Mouse (Mus musculus): Measurements from ENCODE around the gene Fut8. TPM values are rescaled to one million over a fixed set of nuclear protein-coding genes. Genes with fewer than 3 reads are reported as not detected.

Gene Fut8
- total and polyA plus RNA-seq, 2 experiments from 2014 or later, result 58.5 to 70.3 TPM

GRCm38 (mm10) chr12:77429381-77429780 is 191.5 kb downstream of the Fut8 start:
- no peaks in the 10 kb centered on the region for H3K27me3 ChIP-seq (ENCODE audit: insufficient read depth, low read length)
- DNase-seq (ENCODE audit: low spot score) (no peak), ATAC-seq (no peak)
- no peak for TF ChIP-seq CTCF (IDR thresholded peaks at IDR 0.05; ENCODE audit: low read depth)
- H3K36me3 ChIP-seq (ENCODE audit: insufficient read depth, low read length), result no peaks in the 10 kb centered on the region
- no peaks in the 10 kb centered on the region for H3K9me3 ChIP-seq (ENCODE audit: low read length)
- H3K27ac ChIP-seq, result no peak overlapping the region
- no peak overlapping the region for H3K4me2 ChIP-seq (ENCODE audit: low read depth, low read length)
- no peaks in the 10 kb centered on the region for H3K4me1 ChIP-seq (ENCODE audit: insufficient read depth, low read length)
- no peak overlapping the region for H3K9ac ChIP-seq (replicated peaks; ENCODE audit: low read length)
- H3K4me3 ChIP-seq (ENCODE audit: low read length), result no peak overlapping the region

- no peaks in the 10 kb centered on the region for H3K4me1 ChIP-seq (ENCODE audit: insufficient read depth, low read length)
- no peak overlapping the region for H3K9ac ChIP-seq (replicated peaks; ENCODE audit: low read length)
- WGBS, result 57% methylated on average over 2 of the region's 2 CpGs
- H3K36me3 ChIP-seq (ENCODE audit: insufficient read depth, low read length), result no peaks in the 10 kb centered on the region
- no peak overlapping the region for H3K4me3 ChIP-seq (ENCODE audit: low read length)
- DNase-seq (ENCODE audit: low spot score) (no peak), ATAC-seq (no peak)
- H3K27ac ChIP-seq, result no peak overlapping the region
- no peak overlapping the region for H3K4me2 ChIP-seq (ENCODE audit: low read depth, low read length)
- TF ChIP-seq CTCF (IDR thresholded peaks at IDR 0.05; ENCODE audit: low read depth), result no peak
- H3K9me3 ChIP-seq (ENCODE audit: low read length), result no peaks in the 10 kb centered on the region
- no peaks in the 10 kb centered on the region for H3K27me3 ChIP-seq (ENCODE audit: insufficient read depth, low read length)
Observed at GRCm38 (mm10) chr12:77436733-77437132, 198.8 kb downstream of the Fut8 start.

DNA sequence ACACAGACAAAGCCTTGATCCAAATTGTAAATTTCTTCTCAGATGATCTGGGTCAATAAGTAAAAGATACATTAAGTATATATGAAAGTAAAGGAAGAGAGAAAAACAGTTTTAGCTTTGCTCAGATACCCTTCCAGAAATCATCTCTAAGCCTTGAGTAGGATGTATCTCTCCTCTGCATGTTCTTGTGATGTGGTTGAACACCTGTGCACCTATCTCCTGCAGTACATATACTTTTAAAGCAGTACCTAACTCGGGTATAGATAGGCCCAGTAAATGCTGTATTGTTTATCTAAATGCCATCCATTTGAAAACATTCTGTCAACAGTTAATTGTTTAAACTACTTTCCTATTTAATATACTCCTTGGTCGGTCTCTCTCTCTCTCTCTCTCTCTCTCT is 212.9 kb downstream of the Fut8 start:
- Histone ChIP-seq H3K4me2 (ENCODE audit: low read depth, low read length) (no peak overlapping the region), H3K27me3 (ENCODE audit: insufficient read depth, low read length) (no peaks in the 10 kb centered on the region), H3K4me3 (ENCODE audit: low read length) (no peak overlapping the region), H3K4me1 (ENCODE audit: insufficient read depth, low read length) (no peaks in the 10 kb centered on the region), H3K9ac (replicated peaks; ENCODE audit: low read length) (no peak overlapping the region), H3K27ac (no peak overlapping the region), H3K9me3 (ENCODE audit: low read length) (no peaks in the 10 kb centered on the region), H3K36me3 (ENCODE audit: insufficient read depth, low read length) (0 out of 2 replicates have a peak, but pooled peaks cover 3% of the 10 kb centered on the region)
- ATAC-seq (no peak), DNase-seq (ENCODE audit: low spot score) (no peak)
- 90% methylated on average over 2 of the region's 2 CpGs for WGBS
- no peak for TF ChIP-seq CTCF (IDR thresholded peaks at IDR 0.05; ENCODE audit: low read depth)

DNA sequence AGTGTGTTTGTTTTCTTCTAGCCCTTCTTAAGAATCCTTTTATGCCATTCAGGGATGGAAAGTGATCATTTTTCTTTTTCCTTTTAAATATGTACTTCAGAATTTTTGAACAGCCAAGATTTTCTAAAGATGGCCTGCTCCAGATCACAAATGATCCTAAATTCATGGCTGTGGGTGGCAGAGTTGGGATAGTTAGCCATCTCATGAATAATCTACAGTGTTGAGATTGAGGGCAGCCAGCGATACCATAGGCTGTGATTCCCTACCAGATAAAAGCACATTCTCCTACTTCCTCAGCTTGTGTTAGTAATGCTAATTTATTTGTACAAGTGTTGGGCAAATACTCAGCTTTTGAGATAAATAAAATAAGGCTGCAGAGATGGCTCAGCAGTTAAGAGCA is 228.3 kb downstream of the Fut8 start:
- ATAC-seq (no peak), DNase-seq (ENCODE audit: low spot score) (no peak)

GRCm38 (mm10) chr12:77479931-77480330 is 242.0 kb downstream of the Fut8 start:
- no peaks in the 10 kb centered on the region for H3K9me3 ChIP-seq (ENCODE audit: low read length)
- peaks cover 7% of the 10 kb centered on the region; the same call in 1 of the 2 replicates for H3K36me3 ChIP-seq (ENCODE audit: insufficient read depth, low read length)
- no peak overlapping the region for H3K27ac ChIP-seq
- ATAC-seq, result no peak
- no peaks in the 10 kb centered on the region for H3K27me3 ChIP-seq (ENCODE audit: insufficient read depth, low read length)
- H3K4me2 ChIP-seq (ENCODE audit: low read depth, low read length), result no peak overlapping the region
- peaks cover 5% of the 10 kb centered on the region; the same call in 1 of the 2 replicates for H3K4me1 ChIP-seq (ENCODE audit: insufficient read depth, low read length)
- H3K4me3 ChIP-seq (ENCODE audit: low read length), result no peak overlapping the region
- TF ChIP-seq CTCF (IDR thresholded peaks at IDR 0.05; ENCODE audit: low read depth), result no peak
- 59% methylated on average over 2 of the region's 2 CpGs for WGBS
- DNase-seq (ENCODE audit: low spot score), result no peak
- H3K9ac ChIP-seq (replicated peaks; ENCODE audit: low read length), result no peak overlapping the region

More for the DNA sequence above, 228.3 kb downstream of the Fut8 start:
- Histone ChIP-seq H3K27me3 (ENCODE audit: insufficient read depth, low read length) (no peaks in the 10 kb centered on the region), H3K4me1 (ENCODE audit: insufficient read depth, low read length) (no peaks in the 10 kb centered on the region), H3K27ac (no peak overlapping the region), H3K9ac (replicated peaks; ENCODE audit: low read length) (no peak overlapping the region), H3K9me3 (ENCODE audit: low read length) (no peaks in the 10 kb centered on the region), H3K36me3 (ENCODE audit: insufficient read depth, low read length) (no peaks in the 10 kb centered on the region), H3K4me3 (ENCODE audit: low read length) (no peak overlapping the region), H3K4me2 (ENCODE audit: low read depth, low read length) (no peak overlapping the region)
- TF ChIP-seq CTCF (IDR thresholded peaks at IDR 0.05; ENCODE audit: low read depth), result no peak
- 91% methylated on average over 1 of the region's 1 CpGs for WGBS

DNA sequence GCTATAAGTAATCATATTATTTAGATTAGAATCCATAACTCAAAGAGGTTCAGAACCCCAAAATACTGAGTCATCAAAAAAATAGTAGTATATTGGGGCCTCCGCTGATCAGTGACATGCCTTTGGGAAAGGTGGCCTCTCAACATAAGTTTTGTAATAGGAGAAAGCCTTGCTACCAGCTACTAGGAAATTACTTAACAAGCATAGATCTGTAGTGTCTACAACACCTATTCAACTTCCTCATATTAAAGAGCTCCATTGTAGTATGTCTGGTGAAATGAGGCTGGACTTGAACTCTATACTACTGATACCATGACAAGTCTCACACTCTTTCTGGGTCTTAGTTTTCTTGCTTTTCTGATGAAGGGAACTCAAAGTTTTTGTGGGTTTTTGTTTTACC is 243.2 kb downstream of the Fut8 start:
- H3K4me2 ChIP-seq (ENCODE audit: low read depth, low read length), result no peak overlapping the region
- peaks cover 7% of the 10 kb centered on the region; the same call in 1 of the 2 replicates for H3K36me3 ChIP-seq (ENCODE audit: insufficient read depth, low read length)
- no peak for TF ChIP-seq CTCF (IDR thresholded peaks at IDR 0.05; ENCODE audit: low read depth)
- WGBS, result 97% methylated on average over 1 of the region's 1 CpGs
- DNase-seq (ENCODE audit: low spot score) (no peak), ATAC-seq (no peak)
- no peaks in the 10 kb centered on the region for H3K27me3 ChIP-seq (ENCODE audit: insufficient read depth, low read length)
- no peaks in the 10 kb centered on the region for H3K9me3 ChIP-seq (ENCODE audit: low read length)
- peaks cover 5% of the 10 kb centered on the region; the same call in 1 of the 2 replicates for H3K4me1 ChIP-seq (ENCODE audit: insufficient read depth, low read length)
- no peak overlapping the region for H3K27ac ChIP-seq
- no peak overlapping the region for H3K9ac ChIP-seq (replicated peaks; ENCODE audit: low read length)
- H3K4me3 ChIP-seq (ENCODE audit: low read length), result no peak overlapping the region

GRCm38 (mm10) chr12:77481799-77482198 is 243.9 kb downstream of the Fut8 start:
- H3K9ac ChIP-seq (replicated peaks; ENCODE audit: low read length), result no peak overlapping the region
- 24% methylated on average over 3 of the region's 3 CpGs for WGBS
- TF ChIP-seq CTCF (IDR thresholded peaks at IDR 0.05; ENCODE audit: low read depth), result no peak

More at GRCm38 (mm10) chr12:77481799-77482198, 243.9 kb downstream of the Fut8 start:
- H3K27ac ChIP-seq, result no peak overlapping the region
- no peak overlapping the region for H3K4me2 ChIP-seq (ENCODE audit: low read depth, low read length)
- ATAC-seq (peak; percentile 61; the same call in 1 of the 2 replicates), DNase-seq (ENCODE audit: low spot score) (peak; percentile 61)
- no peaks in the 10 kb centered on the region for H3K27me3 ChIP-seq (ENCODE audit: insufficient read depth, low read length)
- 0 out of 2 replicates have a peak, but pooled peaks cover under 1% of the 10 kb centered on the region for H3K36me3 ChIP-seq (ENCODE audit: insufficient read depth, low read length)
- no peaks in the 10 kb centered on the region for H3K9me3 ChIP-seq (ENCODE audit: low read length)
- H3K4me3 ChIP-seq (ENCODE audit: low read length), result no peak overlapping the region
- H3K4me1 ChIP-seq (ENCODE audit: insufficient read depth, low read length), result peaks cover 5% of the 10 kb centered on the region; the same call in 1 of the 2 replicates
